Mouse (Mus musculus) MEL (cell line): ENCODE results near the gene Gcdh. TPM values are rescaled to one million over a fixed set of nuclear protein-coding genes. Genes with fewer than 3 reads are reported as not detected.
A peak's percentile ranks its signal among the peaks of the same experiment; 100 is the strongest.

Source experiments
- DNase-seq: peaks from one replicate; pipeline ENCODE4 v3.0.0; 2011; ENCODE audit warnings: low read depth, low spot score
- H3K27ac ChIP-seq: 2 replicates; pipeline ENCODE4 v1.5.1; 2012; ENCODE audit warnings: low read depth, mild to moderate bottlenecking, control low read depth, low read length, moderate library complexity; ENCODE audit not compliant: control insufficient read depth
- H3K27me3 ChIP-seq, 2 experiments: fragments of 150-350 bp in 1 of 2; sonication (generic) in 1 of 2; 2 replicates each; pipeline ENCODE4 v1.6.1; 2012; ENCODE audit warnings: low read length in 2 of 2, mild to moderate bottlenecking in 2 of 2, improper control_type of control experiment in 1 of 2, moderate library complexity in 1 of 2; ENCODE audit not compliant: insufficient read depth in 2 of 2, control insufficient read depth in 1 of 2
- H3K36me3 ChIP-seq, 2 experiments: 2 replicates each; pipeline ENCODE4 v1.6.1; 2012 to 2014; ENCODE audit warnings: low read length in 2 of 2, improper control_type of control experiment in 1 of 2, inconsistent platforms in 1 of 2, mild to moderate bottlenecking in 1 of 2; ENCODE audit not compliant: insufficient read depth in 2 of 2, control insufficient read depth in 1 of 2
- H3K4me1 ChIP-seq, 2 experiments: fragments of 150-350 bp in 1 of 2; sonication (generic) in 1 of 2; 2 replicates each; pipeline ENCODE4 v1.6.1; 2012; ENCODE audit warnings: low read length in 2 of 2, improper control_type of control experiment in 1 of 2, mild to moderate bottlenecking in 1 of 2; ENCODE audit not compliant: insufficient read depth in 2 of 2, control insufficient read depth in 1 of 2
- H3K4me3 ChIP-seq, 2 experiments: fragments of 150-350 bp in 1 of 2; sonication (generic) in 1 of 2; 2 replicates each; pipeline ENCODE4 v1.5.1; 2012; ENCODE audit warnings: low read depth in 2 of 2, low read length in 2 of 2, mild to moderate bottlenecking in 2 of 2, moderate library complexity in 2 of 2, control low read depth in 1 of 2, improper control_type of control experiment in 1 of 2; ENCODE audit not compliant: control insufficient read depth in 1 of 2, insufficient read depth in 1 of 2
- H3K79me2 ChIP-seq: 2 replicates; pipeline ENCODE4 v1.6.1; 2012; ENCODE audit warnings: mild to moderate bottlenecking, low read length, moderate library complexity; ENCODE audit not compliant: control insufficient read depth, poor library complexity, insufficient read depth
- H3K9ac ChIP-seq: 2 replicates; pipeline ENCODE4 v1.6.1; 2012; ENCODE audit warnings: low read depth, mild to moderate bottlenecking, control low read depth, low read length, moderate library complexity; ENCODE audit not compliant: control insufficient read depth, poor library complexity, severe bottlenecking
- H3K9me3 ChIP-seq: fragments of 150-350 bp; sonication (generic); replicated peaks from 2 replicates; pipeline ENCODE4 v1.6.1; 2012; ENCODE audit warnings: mild to moderate bottlenecking, low read length, improper control_type of control experiment, moderate library complexity; ENCODE audit not compliant: insufficient read depth
- CHD2 ChIP-seq: IDR thresholded peaks from 2 replicates; pipeline ENCODE4 v1.6.1; 2011; ENCODE audit warnings: low read length, improper control_type of control experiment
- EP300 ChIP-seq, 2 experiments: IDR thresholded peaks; 2 replicates each; pipeline ENCODE4 v1.6.1; 2011; ENCODE audit warnings: improper control_type of control experiment in 2 of 2, low read length in 2 of 2, low read depth in 1 of 2, mild to moderate bottlenecking in 1 of 2
- ETS1 ChIP-seq: IDR thresholded peaks from 2 replicates; pipeline ENCODE4 v1.6.1; 2012; ENCODE audit warnings: low read depth, mild to moderate bottlenecking, inconsistent platforms, low read length, improper control_type of control experiment, moderate library complexity
- GABPA ChIP-seq: IDR thresholded peaks from 2 replicates; pipeline ENCODE4 v1.6.1; 2012; ENCODE audit warnings: low read depth, mild to moderate bottlenecking, inconsistent platforms, low read length, improper control_type of control experiment, moderate library complexity
- GATA1 ChIP-seq: IDR thresholded peaks from 2 replicates; pipeline ENCODE4 v1.6.1; 2011; ENCODE audit warnings: low read depth, low read length, improper control_type of control experiment
- HCFC1 ChIP-seq: IDR thresholded peaks from 2 replicates; pipeline ENCODE4 v1.6.1; 2012; ENCODE audit warnings: low read depth, mild to moderate bottlenecking, inconsistent platforms, low read length, improper control_type of control experiment, moderate library complexity
- JUND ChIP-seq: IDR thresholded peaks from 2 replicates; pipeline ENCODE4 v1.6.1; 2011; ENCODE audit warnings: low read depth, mild to moderate bottlenecking, improper control_type of control experiment, low read length
- MAFK ChIP-seq: IDR thresholded peaks from 2 replicates; pipeline ENCODE4 v1.6.1; 2011; ENCODE audit warnings: low read depth, mild to moderate bottlenecking, low read length, improper control_type of control experiment, borderline replicate concordance
- MAX ChIP-seq: IDR thresholded peaks from 2 replicates; pipeline ENCODE4 v1.6.1; 2011; ENCODE audit warnings: low read length, improper control_type of control experiment
- MAZ ChIP-seq: IDR thresholded peaks from 2 replicates; pipeline ENCODE4 v1.6.1; 2012; ENCODE audit warnings: low read depth, mild to moderate bottlenecking, inconsistent platforms, low read length, improper control_type of control experiment
- MEF2A ChIP-seq: IDR thresholded peaks from 2 replicates; pipeline ENCODE4 v1.6.1; 2014; ENCODE audit warnings: low read depth, mild to moderate bottlenecking, inconsistent platforms, low read length, improper control_type of control experiment; ENCODE audit not compliant: poor library complexity, insufficient replicate concordance, severe bottlenecking; ENCODE audit errors: extremely low read depth
- MXI1 ChIP-seq: IDR thresholded peaks from 2 replicates; pipeline ENCODE4 v1.6.1; 2011; ENCODE audit warnings: mild to moderate bottlenecking, low read depth, low read length, improper control_type of control experiment
- MYC ChIP-seq: IDR thresholded peaks from 2 replicates; pipeline ENCODE4 v1.6.1; 2011; ENCODE audit warnings: low read depth, mild to moderate bottlenecking, low read length, improper control_type of control experiment, moderate library complexity
- POLR2A ChIP-seq, 2 experiments: IDR thresholded peaks; 2 replicates each; pipeline ENCODE4 v1.6.1; 2011 to 2012; ENCODE audit warnings: low read length in 2 of 2, mild to moderate bottlenecking in 2 of 2, control low read depth in 1 of 2, improper control_type of control experiment in 1 of 2, low read depth in 1 of 2, moderate library complexity in 1 of 2; ENCODE audit not compliant: control insufficient read depth in 1 of 2, insufficient read depth in 1 of 2, poor library complexity in 1 of 2
- POLR2AphosphoS2 ChIP-seq: IDR thresholded peaks from 2 replicates; pipeline ENCODE4 v1.6.1; 2011; ENCODE audit warnings: low read length, improper control_type of control experiment
- POLR2AphosphoS5 ChIP-seq: IDR thresholded peaks from 2 replicates; pipeline ENCODE4 v1.6.1; 2012; ENCODE audit warnings: low read depth, borderline replicate concordance, mild to moderate bottlenecking, inconsistent platforms, low read length, moderate library complexity, mixed read lengths
- RAD21 ChIP-seq: IDR thresholded peaks from 2 replicates; pipeline ENCODE4 v1.6.1; 2011; ENCODE audit warnings: mild to moderate bottlenecking, low read depth, low read length, improper control_type of control experiment
- TCF12 ChIP-seq: IDR thresholded peaks from 2 replicates; pipeline ENCODE4 v1.6.1; 2014; ENCODE audit warnings: low read depth, mild to moderate bottlenecking, inconsistent platforms, low read length, improper control_type of control experiment, moderate library complexity
- USF2 ChIP-seq, 2 experiments: IDR thresholded peaks; 2 replicates each; pipeline ENCODE4 v1.6.1; 2011 to 2012; ENCODE audit warnings: improper control_type of control experiment in 2 of 2, low read length in 2 of 2, borderline replicate concordance in 1 of 2, inconsistent platforms in 1 of 2, low read depth in 1 of 2, mild to moderate bottlenecking in 1 of 2; ENCODE audit not compliant: insufficient read depth in 1 of 2
- ZC3H11A ChIP-seq: IDR thresholded peaks from 2 replicates; pipeline ENCODE4 v1.6.1; 2012; ENCODE audit warnings: low read depth, mild to moderate bottlenecking, inconsistent platforms, low read length, improper control_type of control experiment
- ZKSCAN1 ChIP-seq: IDR thresholded peaks from 2 replicates; pipeline ENCODE4 v1.6.1; 2012; ENCODE audit warnings: low read depth, mild to moderate bottlenecking, inconsistent platforms, low read length, improper control_type of control experiment, moderate library complexity
- polyA plus RNA-seq, 2 experiments: library from polyadenylated mRNA; stranded (reverse) in 1 of 2; unstranded in 1 of 2; fragments of >175 nt in 1 of 2; fragments of >200 nt in 1 of 2; gene quantifications; 2 replicates each; pipeline versions ENCODE4 v1.2.1 to v1.2.4; 2012; ENCODE audit warnings: low replicate concordance in 2 of 2, low read depth in 1 of 2; ENCODE audit not compliant: insufficient read length in 2 of 2, insufficient read depth in 1 of 2, missing spikeins in 1 of 2
- total RNA-seq: library from RNA; depleted of rRNA; stranded (reverse); fragments of 300-350 nt; gene quantifications from 2 replicates; pipeline ENCODE4 v1.2.3, GENCODE M21; 2012

Gcdh gene
- total and polyA plus RNA-seq, 3 experiments: 10.7 to 17.3 TPM; not detected in 1

DNA sequence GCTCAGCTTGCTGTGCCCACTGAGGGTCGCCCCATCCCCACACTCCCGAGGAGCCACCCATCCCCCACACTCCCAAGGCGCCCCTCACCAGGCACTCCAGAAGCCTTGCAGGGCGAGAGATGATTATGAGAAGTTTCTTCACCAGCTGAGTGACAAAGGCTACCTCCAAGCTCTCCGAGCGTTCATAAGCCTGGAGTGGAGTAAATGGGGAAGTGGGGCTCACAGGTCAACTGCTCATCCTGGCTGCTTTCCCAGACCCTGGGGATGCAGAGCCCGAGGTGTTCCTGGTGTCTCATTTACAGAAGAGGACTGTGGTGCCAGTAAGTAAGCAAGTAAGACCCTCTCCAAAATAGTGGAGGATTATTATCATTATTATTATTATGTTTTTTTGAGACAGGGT is 31.8 kb upstream of the Gcdh start (continued):
- TF ChIP-seq ZKSCAN1 (no peak), RAD21 (no peak; the same call in 1 of the 2 replicates), GABPA (no peak), POLR2A (IDR thresholded peaks at IDR 0.05; ENCODE audit: control insufficient read depth in 1 of 2, insufficient read depth in 1 of 2, low read depth in 1 of 2, low read length in 2 of 2, poor library complexity in 1 of 2) (no peak; a peak in 1 of 4 replicates), EP300 (IDR thresholded peaks at IDR 0.05; ENCODE audit: low read depth in 1 of 2, low read length in 2 of 2) (peak in 1 of 2 experiments; percentile 58; a peak in 2 of 4 replicates), MXI1 (no peak), JUND (no peak), ETS1 (peak; percentile 48; the same call in 1 of the 2 replicates), MAZ (no peak), ZC3H11A (no peak), USF2 (IDR thresholded peaks at IDR 0.05; ENCODE audit: borderline replicate concordance in 1 of 2, insufficient read depth in 1 of 2, low read depth in 1 of 2, low read length in 2 of 2) (no peak), POLR2AphosphoS2 (no peak), MAFK (no peak), POLR2AphosphoS5 (no peak), HCFC1 (0 out of 2 replicates have a peak, but pooled peaks have one; percentile 22)

DNA sequence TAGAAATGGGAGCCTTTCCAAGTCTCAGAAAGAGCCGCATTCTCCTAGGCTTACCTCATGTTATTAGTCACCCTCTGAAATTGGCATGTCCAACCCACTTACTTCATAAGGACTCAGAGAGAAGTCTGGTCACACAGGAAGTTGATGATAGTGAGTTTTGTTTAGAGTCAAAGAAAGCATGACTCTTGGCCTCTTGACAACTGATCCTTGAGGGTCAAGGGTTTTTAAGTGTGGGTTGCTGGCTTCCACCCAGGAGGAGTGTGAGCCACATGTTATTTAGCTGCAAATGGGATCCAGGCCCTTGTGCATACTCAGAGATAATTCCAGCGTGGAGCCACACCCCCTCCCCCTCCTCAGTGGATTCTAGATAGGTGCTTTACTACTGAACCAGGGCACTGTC is 27.9 kb upstream of the Gcdh start:
- Histone ChIP-seq H3K9ac (no peak overlapping the region), H3K4me3 (no peak overlapping the region), H3K36me3 (peaks cover 0 to 18% of the 10 kb centered on the region in 2 experiments; a peak in 2 of 4 replicates), H3K79me2 (no peaks in the 10 kb centered on the region), H3K27me3 (no peaks in the 10 kb centered on the region), H3K27ac (no peak overlapping the region), H3K9me3 (no peaks in the 10 kb centered on the region), H3K4me1 (peaks cover 9 to 27% of the 10 kb centered on the region in 2 experiments; a peak in 3 of 4 replicates)
- TF ChIP-seq POLR2AphosphoS2 (no peak), POLR2AphosphoS5 (no peak)
- no peak for DNase-seq

DNA sequence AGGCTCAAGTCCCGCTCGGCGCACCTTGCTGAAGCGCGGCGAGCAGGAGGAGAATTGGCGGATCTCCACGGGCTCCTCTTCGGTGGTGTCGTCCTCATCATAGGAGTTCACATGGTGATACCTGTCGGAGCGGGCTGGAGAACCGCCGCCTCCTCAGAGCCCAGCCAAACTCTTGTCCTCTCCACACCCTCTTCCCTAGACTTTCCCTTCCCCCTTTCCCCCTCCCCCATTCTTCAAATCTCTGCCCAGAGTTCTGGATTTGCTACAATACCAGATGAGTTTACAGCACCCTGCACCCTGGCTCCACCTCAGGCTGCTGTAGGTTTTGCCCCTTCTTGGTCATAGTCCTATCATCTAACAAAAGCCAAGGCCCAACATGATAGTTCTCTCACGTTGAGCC is 24.9 kb upstream of the Gcdh start:
- Histone ChIP-seq H3K4me3 (no peak overlapping the region), H3K9ac (no peak overlapping the region), H3K9me3 (no peaks in the 10 kb centered on the region), H3K27me3 (no peaks in the 10 kb centered on the region), H3K79me2 (peaks cover 12% of the 10 kb centered on the region), H3K4me1 (peaks cover 0 to 15% of the 10 kb centered on the region in 2 experiments; a peak in 3 of 4 replicates), H3K36me3 (peaks cover 0 to 13% of the 10 kb centered on the region in 2 experiments; a peak in 2 of 4 replicates), H3K27ac (no peak overlapping the region)
- no peak for DNase-seq
- TF ChIP-seq MEF2A: no peak
- TF ChIP-seq RAD21: no peak
- no peak for TF ChIP-seq MAX
- no peak for TF ChIP-seq GATA1
- no peak for TF ChIP-seq USF2 (IDR thresholded peaks at IDR 0.05; ENCODE audit: borderline replicate concordance in 1 of 2, insufficient read depth in 1 of 2, low read depth in 1 of 2, low read length in 2 of 2)
- TF ChIP-seq CHD2: no peak
- TF ChIP-seq POLR2A (IDR thresholded peaks at IDR 0.05; ENCODE audit: control insufficient read depth in 1 of 2, insufficient read depth in 1 of 2, low read depth in 1 of 2, low read length in 2 of 2, poor library complexity in 1 of 2): no peak
- no peak for TF ChIP-seq TCF12
- no peak for TF ChIP-seq HCFC1
- no peak for TF ChIP-seq MYC
